Mouse (Mus musculus) CD8-positive naive resting alpha-beta T cell, adult 57 days (primary cell): ENCODE data around the gene Sdhd. TPM values are rescaled to one million over a fixed set of nuclear protein-coding genes. Genes with fewer than 3 reads are reported as not detected.

Source experiments
- total RNA-seq: library from RNA; stranded (reverse); gene quantifications from one replicate; pipeline ENCODE4 v1.2.4, GENCODE M21; 2023

Gene Sdhd
- total RNA-seq, result 50.3 TPM

GRCm38 (mm10) chr9:50603189-50603997 lies at the start of gene Sdhd, which contains the start of gene Timm8b:
Sdhd (minus strand) TSS chr9:50603812.
Timm8b (plus strand) TSS chr9:50603910.

GRCm38 (mm10) chr9:50616766-50617603 lies 13.4 kb upstream of the Sdhd start, which contains the start of the genes Pih1d2 and Nkapd1:
Pih1d2 (plus strand) TSS chr9:50617321.
Nkapd1 (minus strand) TSS chr9:50617464.

GRCm38 (mm10) chr9:50561145-50561917 lies 42.3 kb downstream of the Sdhd start, which contains the start of gene Tex12:
Tex12 (minus strand) TSS chr9:50561325.

DNA sequence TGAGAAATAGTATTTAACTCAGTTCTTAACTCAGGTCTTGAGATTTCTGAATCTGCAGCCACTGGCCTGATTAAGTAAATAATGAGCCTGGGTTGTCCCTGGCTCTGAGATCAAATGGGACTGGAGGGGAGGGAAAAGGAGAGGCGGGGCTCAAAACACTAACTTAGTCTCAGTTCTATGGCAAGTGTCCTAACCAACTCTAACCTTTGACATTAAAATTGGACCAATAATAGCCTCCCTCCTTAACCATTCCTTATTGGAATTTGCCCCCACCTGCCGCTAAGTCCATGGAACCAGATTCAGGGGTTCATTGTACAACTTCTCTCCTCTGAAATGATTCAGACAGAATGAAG lies 48.5 kb downstream of the Sdhd start, which contains the start of gene Bco2:
TSS of gene Bco2 (minus strand) at position 88 of the 353 bp plus-strand sequence.

DNA sequence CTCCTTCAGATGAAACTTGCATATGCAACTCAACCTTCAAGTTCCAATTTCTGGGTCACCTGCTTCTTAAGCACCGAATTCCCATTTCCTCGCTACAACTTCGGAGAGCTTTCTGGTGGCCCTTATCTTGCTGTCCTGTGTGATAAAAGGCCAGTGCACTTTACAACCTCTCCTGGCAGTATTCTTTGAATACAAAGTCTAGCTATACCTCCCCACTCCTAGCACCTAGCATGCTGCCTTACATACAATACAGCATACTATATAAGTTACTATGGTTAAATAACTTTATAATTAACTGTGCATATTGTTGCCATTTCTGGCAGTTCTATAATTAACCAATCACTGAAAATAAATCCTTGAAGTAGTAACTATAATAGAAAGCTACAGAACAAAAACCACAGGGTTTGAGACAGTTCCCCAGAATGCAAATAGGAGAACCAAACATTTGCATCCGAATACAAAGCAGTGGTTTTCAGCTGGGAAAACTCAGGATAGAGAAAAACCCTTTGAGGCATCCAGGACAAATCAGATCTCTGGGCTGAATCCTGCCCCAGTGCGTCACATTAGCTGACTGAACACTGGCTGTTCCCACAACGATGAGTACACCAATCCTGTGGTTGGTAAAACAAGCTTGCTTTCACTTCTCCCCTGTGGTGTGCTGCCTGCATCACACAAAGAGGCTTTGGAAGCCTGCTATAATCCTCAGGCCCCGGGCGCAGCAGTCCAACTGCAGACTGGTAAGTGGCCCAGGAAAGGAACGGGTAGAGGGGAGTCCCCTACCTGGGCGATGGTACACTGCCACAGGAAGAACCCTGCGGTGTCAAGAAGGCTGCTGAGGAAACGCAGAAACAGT lies 49.1 kb downstream of the Sdhd start, which contains the start of gene Il18:
TSS of gene Il18 (plus strand) at position 587 of the 853 bp plus-strand sequence.

Other genes with a start within 250 kb of the Sdhd start
- gene Plet1, start 109.3 kb downstream of the Sdhd start, total RNA-seq, result not detected
- 38.3 TPM for gene Pts, start 75.1 kb downstream of the Sdhd start, total RNA-seq
- 2.6 TPM for gene Il18, start 49.0 kb downstream of the Sdhd start, total RNA-seq
- gene Bco2, start 48.6 kb downstream of the Sdhd start, total RNA-seq, result not detected
- not detected for gene Tex12, start 42.5 kb downstream of the Sdhd start, total RNA-seq
- gene Timm8b, start 98 bp upstream of the Sdhd start, total RNA-seq, result 41.3 TPM
- 1.2 TPM for gene Pih1d2, start 13.5 kb upstream of the Sdhd start, total RNA-seq
- gene Nkapd1, start 13.7 kb upstream of the Sdhd start, total RNA-seq, result 36.9 TPM
- gene Dlat, start 56.0 kb upstream of the Sdhd start, total RNA-seq, result 28.1 TPM
- gene Dixdc1, start 135.7 kb upstream of the Sdhd start, total RNA-seq, result 0.40 TPM
- gene 2310030G06Rik, start 142.7 kb upstream of the Sdhd start, total RNA-seq, result not detected
- not detected for gene Cryab, start 147.5 kb upstream of the Sdhd start, total RNA-seq
- gene Hspb2, start 148.5 kb upstream of the Sdhd start, total RNA-seq, result not detected
- gene Fdxacb1, start 164.4 kb upstream of the Sdhd start, total RNA-seq, result 12.8 TPM
- 21.4 TPM for gene Alg9, start 171.2 kb upstream of the Sdhd start, total RNA-seq
- gene 1110032A03Rik, start 171.7 kb upstream of the Sdhd start, total RNA-seq, result 15.6 TPM
- 51.3 TPM for gene Ppp2r1b, start 241.5 kb upstream of the Sdhd start, total RNA-seq